ENCODE assay signal across 20 mouse cellular contexts in genomic region chr9:124112591-124113239, GRCm38 (mm10). TPM values are rescaled to one million over a fixed set of nuclear protein-coding genes. Genes with fewer than 3 reads are reported as not detected.
DNase-seq lines count a peak whose midpoint lies in the region; ATAC-seq and TF ChIP-seq lines count a peak whose summit lies in the region.
"Had no signal": no experiment of that assay in that cellular context is flagged by ENCODE, and none has a peak within 500 bp of the region (broad histone marks: within the 10 kb centered on the region; RNA-seq: fewer than 3 reads in every experiment).

No protein-coding gene starts in this region.

- WGBS in stomach, embryonic 15.5 days = 94% methylated on average over 1 of the region's 1 CpGs
- WGBS in stomach, postnatal 0 days = 89% methylated on average over 1 of the region's 1 CpGs
- WGBS in liver, postnatal 0 days (ENCODE audit: insufficient replicate concordance) = 55% methylated on average over 1 of the region's 1 CpGs

- no peak overlapping the region for H3K9ac ChIP-seq in stomach, embryonic 15.5 days
- no peak overlapping the region for H3K9ac ChIP-seq in stomach, postnatal 0 days (ENCODE audit: low read length)
- no peak overlapping the region for H3K9ac ChIP-seq in liver, postnatal 0 days (replicated peaks)
- H3K9ac ChIP-seq: forebrain, postnatal 0 days; hindbrain, embryonic 15.5 days; midbrain, embryonic 13.5 days; neural tube, embryonic 15.5 days had no signal

- H3K27me3 ChIP-seq in stomach, embryonic 15.5 days (replicated peaks) = no peaks in the 10 kb centered on the region
- no peaks in the 10 kb centered on the region for H3K27me3 ChIP-seq in stomach, postnatal 0 days (ENCODE audit: control insufficient read depth, insufficient read depth, low read length)
- no peaks in the 10 kb centered on the region for H3K27me3 ChIP-seq in liver, postnatal 0 days (ENCODE audit: insufficient read depth, low read length)
- H3K27me3 ChIP-seq: hindbrain, embryonic 15.5 days; midbrain, embryonic 13.5 days; neural tube, embryonic 15.5 days had no signal

- H3K4me1 ChIP-seq in stomach, embryonic 15.5 days = no peaks in the 10 kb centered on the region
- H3K4me1 ChIP-seq in stomach, postnatal 0 days (replicated peaks; ENCODE audit: control insufficient read depth, insufficient read depth) = no peaks in the 10 kb centered on the region
- peaks cover 10% of the 10 kb centered on the region; the same call in 1 of the 2 replicates for H3K4me1 ChIP-seq in liver, postnatal 0 days (ENCODE audit: insufficient read depth)
- H3K4me1 ChIP-seq: hindbrain, embryonic 15.5 days; midbrain, embryonic 13.5 days; neural tube, embryonic 15.5 days had no signal

- TF ChIP-seq CTCF in stomach, postnatal 0 days (IDR thresholded peaks at IDR 0.05; ENCODE audit: low read depth) = no peak
- TF ChIP-seq CTCF in liver, postnatal 0 days (IDR thresholded peaks at IDR 0.05; ENCODE audit: low read depth) = no peak

- no peak for TF ChIP-seq EP300 in stomach, postnatal 0 days (optimal IDR thresholded peaks at IDR 0.05)
- peak; percentile 90 for TF ChIP-seq EP300 in liver, postnatal 0 days (IDR thresholded peaks at IDR 0.05; ENCODE audit: low read depth)

- H3K4me2 ChIP-seq in stomach, embryonic 15.5 days = no peak overlapping the region
- no peak overlapping the region for H3K4me2 ChIP-seq in stomach, postnatal 0 days (replicated peaks; ENCODE audit: low read depth)
- H3K4me2 ChIP-seq in liver, postnatal 0 days (ENCODE audit: low read depth, low read length) = no peak overlapping the region
- H3K4me2 ChIP-seq: hindbrain, embryonic 15.5 days; midbrain, embryonic 13.5 days; neural tube, embryonic 15.5 days had no signal

- no peak overlapping the region for H3K27ac ChIP-seq in stomach, embryonic 15.5 days
- H3K27ac ChIP-seq in stomach, postnatal 0 days (replicated peaks) = no peak overlapping the region
- no peak overlapping the region for H3K27ac ChIP-seq in liver, postnatal 0 days (ENCODE audit: low read depth)
- H3K27ac ChIP-seq: hindbrain, embryonic 15.5 days; layer of hippocampus, adult 2 months; midbrain, embryonic 13.5 days; neural tube, embryonic 15.5 days had no signal

- H3K9me3 ChIP-seq in stomach, embryonic 15.5 days = no peaks in the 10 kb centered on the region
- H3K9me3 ChIP-seq in stomach, postnatal 0 days (ENCODE audit: control insufficient read depth, low read length) = no peaks in the 10 kb centered on the region
- H3K9me3 ChIP-seq in liver, postnatal 0 days (ENCODE audit: low read length) = no peaks in the 10 kb centered on the region
- H3K9me3 ChIP-seq: hindbrain, embryonic 15.5 days; midbrain, embryonic 13.5 days; neural tube, embryonic 15.5 days had no signal

- no peak for DNase-seq in stomach, postnatal 0 days (ENCODE audit: low spot score)
- no peak for DNase-seq in liver, postnatal 0 days
- no peak for DNase-seq in layer of hippocampus, adult 9-10 months (ENCODE audit: low spot score)
- no peak for DNase-seq in heart, postnatal 14 days
- DNase-seq in urinary bladder, adult 2 months (ENCODE audit: low spot score) = no peak
- DNase-seq: adrenal gland, adult 2 months; cerebellum, adult 18-20 months; forebrain, postnatal 0 days; gastrocnemius, postnatal 10 days; kidney, postnatal 10 days; lung, postnatal 4 days; right cerebral cortex, postnatal 4 days; thymus, adult 18-20 months had no signal

- no peaks in the 10 kb centered on the region for H3K36me3 ChIP-seq in stomach, embryonic 15.5 days
- no peaks in the 10 kb centered on the region for H3K36me3 ChIP-seq in stomach, postnatal 0 days (ENCODE audit: control insufficient read depth, insufficient read depth, low read length)
- H3K36me3 ChIP-seq in liver, postnatal 0 days (replicated peaks; ENCODE audit: insufficient read depth, low read length) = no peaks in the 10 kb centered on the region
- H3K36me3 ChIP-seq: hindbrain, embryonic 15.5 days; midbrain, embryonic 13.5 days; neural tube, embryonic 15.5 days had no signal

- intact Hi-C loops in heart, postnatal 14 days (cut with DNase I) = no loop called here

- H3K4me3 ChIP-seq in stomach, embryonic 15.5 days (replicated peaks) = no peak overlapping the region
- H3K4me3 ChIP-seq in stomach, postnatal 0 days (ENCODE audit: low read depth, low read length) = no peak overlapping the region
- no peak overlapping the region for H3K4me3 ChIP-seq in liver, postnatal 0 days (ENCODE audit: low read depth, low read length)
- H3K4me3 ChIP-seq: hindbrain, embryonic 15.5 days; layer of hippocampus, adult 2 months; midbrain, embryonic 13.5 days; myocyte; neural tube, embryonic 15.5 days had no signal

- peak; percentile 50; the same call in 1 of the 2 replicates for ATAC-seq in stomach, embryonic 15.5 days (ENCODE audit: insufficient read depth, low FRiP score, low read depth)
- ATAC-seq in stomach, postnatal 0 days (ENCODE audit: low FRiP score, low TSS enrichment) = no peak
- peak; percentile 99 for ATAC-seq in granulocyte monocyte progenitor cell, adult 5-6 weeks (replicated peaks; ENCODE audit: poor library complexity, severe bottlenecking)
- ATAC-seq in liver, postnatal 0 days = peak; percentile 64
- ATAC-seq: forebrain, postnatal 0 days; midbrain, embryonic 13.5 days had no signal

RNA-seq across cellular contexts. Expression of gene Ccr5, which starts 8.6 kb away (rescaled TPM):
- polyA plus RNA-seq in stomach, embryonic 15.5 days (2015; fragmentation: Nextera tagmentation; extraction: Ambion mirVana) = 1.9 and 2.6 TPM in 2 replicates
- 0.42 and 0.63 TPM in 2 replicates for polyA plus RNA-seq in stomach, postnatal 0 days (2015; fragmentation: Nextera tagmentation; extraction: Ambion mirVana)
- total RNA-seq in granulocyte monocyte progenitor cell, adult 5-6 weeks (2014; fragmentation: Nextera tagmentation) = 0.04 and 2.4 TPM in 2 replicates
- 0.31 and 0.34 TPM in 2 replicates for total RNA-seq in granulocyte monocyte progenitor cell, adult 5-6 weeks (2017)
- polyA plus RNA-seq in liver, postnatal 0 days (2015; fragmentation: Nextera tagmentation; extraction: Ambion mirVana) = 4.7 and 5.0 TPM in 2 replicates
- 1 to 10 TPM in 1 of 2 experiments, under 1 TPM in 1; 0.66 to 2.0 TPM for total RNA-seq in heart, postnatal 14 days (2021)
- polyA plus RNA-seq in urinary bladder, adult 2 months (2012; rRNA removed) = 2.9 and 5.2 TPM in 2 replicates
- polyA plus RNA-seq: myocyte had no signal

RNA-seq across cellular contexts. Expression of gene Ccr2, which starts 11.0 kb away (rescaled TPM):
- 6.8 and 7.4 TPM in 2 replicates for polyA plus RNA-seq in stomach, embryonic 15.5 days (2015; fragmentation: Nextera tagmentation; extraction: Ambion mirVana)
- 0.74 and 1.2 TPM in 2 replicates for polyA plus RNA-seq in stomach, postnatal 0 days (2015; fragmentation: Nextera tagmentation; extraction: Ambion mirVana)
- 77.9 and 81.0 TPM in 2 replicates for total RNA-seq in granulocyte monocyte progenitor cell, adult 5-6 weeks (2014; fragmentation: Nextera tagmentation)
- 132 and 146 TPM in 2 replicates for total RNA-seq in granulocyte monocyte progenitor cell, adult 5-6 weeks (2017)
- 4.9 and 5.0 TPM in 2 replicates for polyA plus RNA-seq in liver, postnatal 0 days (2015; fragmentation: Nextera tagmentation; extraction: Ambion mirVana)
- under 1 TPM; 0.85 to 0.93 TPM for total RNA-seq in heart, postnatal 14 days (2021)
- 10.9 and 11.1 TPM in 2 replicates for polyA plus RNA-seq in urinary bladder, adult 2 months (2012; rRNA removed)
- polyA plus RNA-seq: myocyte had no signal
